9 mouse cellular contexts compared by ENCODE assay signal in genomic region chr16:30120330-30121265, GRCm38 (mm10). TPM values are rescaled to one million over a fixed set of nuclear protein-coding genes. Genes with fewer than 3 reads are reported as not detected.
A peak's percentile ranks its signal among the peaks of the same experiment; 100 is the strongest.
DNase-seq lines count a peak whose midpoint lies in the region; ATAC-seq lines count a peak whose summit lies in the region.
"Had no signal": no experiment of that assay in that cellular context is flagged by ENCODE, and none has a peak within 500 bp of the region (broad histone marks: within the 10 kb centered on the region; RNA-seq: fewer than 3 reads in every experiment).

No protein-coding gene starts in this region.

- no peaks in the 10 kb centered on the region for H3K9me3 ChIP-seq in heart, embryonic 12.5 days (replicated peaks)
- H3K9me3 ChIP-seq in midbrain, embryonic 13.5 days = no peaks in the 10 kb centered on the region

- peak overlapping the region; percentile 70 for H3K4me2 ChIP-seq in heart, embryonic 12.5 days
- H3K4me2 ChIP-seq in midbrain, embryonic 13.5 days (replicated peaks) = peak overlapping the region; percentile 45

- peak overlapping the region; percentile 3; the same call in 1 of the 2 replicates for H3K9ac ChIP-seq in heart, embryonic 12.5 days
- peak overlapping the region; percentile 19; the same call in 1 of the 2 replicates for H3K9ac ChIP-seq in midbrain, embryonic 13.5 days (replicated peaks)

- intact Hi-C loops in heart, postnatal 36 days (cut with DNase I) = no loop called here

- no peak for ATAC-seq in heart, embryonic 12.5 days (ENCODE audit: insufficient number of reproducible peaks, low FRiP score)
- ATAC-seq in midbrain, embryonic 13.5 days = peak; percentile 56; the same call in 1 of the 2 replicates
- ATAC-seq in megakaryocyte-erythroid progenitor cell, adult 5-6 weeks (replicated peaks; ENCODE audit: low FRiP score, low TSS enrichment, poor library complexity, severe bottlenecking) = no peak

- no peak for DNase-seq in heart, postnatal 36 days
- peak; percentile 36 for DNase-seq in R1 (ENCODE audit: low read depth, low spot score)
- peak; percentile 51 for DNase-seq in forelimb bud, embryonic 11.5 days (ENCODE audit: low read depth, low spot score)
- DNase-seq in adrenal gland, postnatal 10 days = no peak
- DNase-seq in cerebellum, postnatal 10 days = no peak

- 10% methylated on average over 30 of the region's 30 CpGs for WGBS in heart, embryonic 12.5 days
- WGBS in midbrain, embryonic 13.5 days = 2% methylated on average over 30 of the region's 30 CpGs

- no peaks in the 10 kb centered on the region for H3K36me3 ChIP-seq in heart, embryonic 12.5 days
- no peaks in the 10 kb centered on the region for H3K36me3 ChIP-seq in midbrain, embryonic 13.5 days

- peak overlapping the region; percentile 32 for H3K4me3 ChIP-seq in heart, embryonic 12.5 days
- H3K4me3 ChIP-seq in midbrain, embryonic 13.5 days (replicated peaks) = peak overlapping the region; percentile 2; the same call in 1 of the 2 replicates
- H3K4me3 ChIP-seq: layer of hippocampus, adult 2 months had no signal

- peaks cover 40% of the 10 kb centered on the region for H3K27me3 ChIP-seq in heart, embryonic 12.5 days (replicated peaks)
- H3K27me3 ChIP-seq in midbrain, embryonic 13.5 days = peaks cover 87% of the 10 kb centered on the region

- no peak overlapping the region for H3K27ac ChIP-seq in heart, embryonic 12.5 days (ENCODE audit: poor library complexity, severe bottlenecking)
- no peak overlapping the region for H3K27ac ChIP-seq in midbrain, embryonic 13.5 days
- H3K27ac ChIP-seq: layer of hippocampus, adult 2 months had no signal

- H3K4me1 ChIP-seq in heart, embryonic 12.5 days (replicated peaks) = peaks cover 16% of the 10 kb centered on the region
- H3K4me1 ChIP-seq in midbrain, embryonic 13.5 days (replicated peaks) = peaks cover 20% of the 10 kb centered on the region

RNA-seq across cellular contexts. Expression of gene Hes1, which starts 56.4 kb away (rescaled TPM):
- 32.7 and 34.7 TPM in 2 replicates for polyA plus RNA-seq in heart, embryonic 12.5 days (2016; fragmentation: Nextera tagmentation; extraction: Ambion mirVana)
- 10 to 100 TPM; 20.6 to 27.4 TPM for total RNA-seq in heart, postnatal 36 days (2021)
- polyA plus RNA-seq in midbrain, embryonic 13.5 days (2015; fragmentation: Nextera tagmentation; extraction: Ambion mirVana) = 14.1 and 19.7 TPM in 2 replicates
- total RNA-seq in megakaryocyte-erythroid progenitor cell, adult 5-6 weeks (2014; fragmentation: Nextera tagmentation) = 1.5 and 6.9 TPM in 2 replicates
- 2.9 and 5.1 TPM in 2 replicates for total RNA-seq in megakaryocyte-erythroid progenitor cell, adult 5-6 weeks (2017)
- total RNA-seq in adrenal gland, postnatal 10 days (2021) = 10 to 100 TPM; 28.7 to 35.5 TPM

Comparison
In these comparisons a context has a peak if more than half of its experiments do, and no peak if none do; other contexts are left out.
1. DNase-seq: peak in R1 (single experiment) and forelimb bud, embryonic 11.5 days (single experiment); none in heart, postnatal 36 days (0 of 2), adrenal gland, postnatal 10 days (single experiment) and cerebellum, postnatal 10 days (0 of 2).